19 mouse cellular contexts compared by ENCODE assay signal in genomic region chr1:167249881-167250280, GRCm38 (mm10). TPM values are rescaled to one million over a fixed set of nuclear protein-coding genes. Genes with fewer than 3 reads are reported as not detected.
A peak's percentile ranks its signal among the peaks of the same experiment; 100 is the strongest.
DNase-seq lines count a peak whose midpoint lies in the region; ATAC-seq and TF ChIP-seq lines count a peak whose summit lies in the region.
"Had no signal": no experiment of that assay in that cellular context is flagged by ENCODE, and none has a peak within 500 bp of the region (broad histone marks: within the 10 kb centered on the region; RNA-seq: fewer than 3 reads in every experiment).

No protein-coding gene starts in this region.

- peaks cover 32% of the 10 kb centered on the region for H3K4me1 ChIP-seq in hindbrain, embryonic 12.5 days
- H3K4me1 ChIP-seq in hindbrain, embryonic 13.5 days (replicated peaks): peaks cover 47% of the 10 kb centered on the region
- H3K4me1 ChIP-seq in lung, postnatal 0 days (ENCODE audit: insufficient read depth, low read depth, low read length): peaks cover 19% of the 10 kb centered on the region; the same call in 1 of the 2 replicates

- H3K27me3 ChIP-seq in hindbrain, embryonic 12.5 days: no peaks in the 10 kb centered on the region
- no peaks in the 10 kb centered on the region for H3K27me3 ChIP-seq in hindbrain, embryonic 13.5 days
- H3K27me3 ChIP-seq in lung, postnatal 0 days (replicated peaks; ENCODE audit: insufficient read depth, low read length): no peaks in the 10 kb centered on the region
- H3K27me3 ChIP-seq: embryonic facial prominence, embryonic 15.5 days; forebrain, embryonic 15.5 days; heart, embryonic 15.5 days; Patski had no signal

- no peaks in the 10 kb centered on the region for H3K36me3 ChIP-seq in hindbrain, embryonic 12.5 days
- no peaks in the 10 kb centered on the region for H3K36me3 ChIP-seq in hindbrain, embryonic 13.5 days
- H3K36me3 ChIP-seq in lung, postnatal 0 days (ENCODE audit: insufficient read depth, low read length): no peaks in the 10 kb centered on the region
- H3K36me3 ChIP-seq: embryonic facial prominence, embryonic 15.5 days; forebrain, embryonic 15.5 days; heart, embryonic 15.5 days had no signal

- no peak overlapping the region for H3K4me3 ChIP-seq in hindbrain, embryonic 12.5 days
- no peak overlapping the region for H3K4me3 ChIP-seq in hindbrain, embryonic 13.5 days
- no peak overlapping the region for H3K4me3 ChIP-seq in lung, postnatal 0 days (ENCODE audit: low read depth, low read length)
- H3K4me3 ChIP-seq: embryonic facial prominence, embryonic 15.5 days; erythroblast, embryonic 14.5 days; forebrain, embryonic 15.5 days; heart, adult 2 months; heart, embryonic 15.5 days had no signal

- no peak overlapping the region for H3K4me2 ChIP-seq in hindbrain, embryonic 12.5 days (replicated peaks)
- no peak overlapping the region for H3K4me2 ChIP-seq in hindbrain, embryonic 13.5 days
- no peak overlapping the region for H3K4me2 ChIP-seq in lung, postnatal 0 days (replicated peaks; ENCODE audit: low read depth, low read length)
- H3K4me2 ChIP-seq: embryonic facial prominence, embryonic 15.5 days; forebrain, embryonic 15.5 days; heart, embryonic 11.5 days had no signal

- 92% methylated on average over 8 of the region's 8 CpGs for WGBS in hindbrain, embryonic 12.5 days
- 95% methylated on average over 8 of the region's 8 CpGs for WGBS in hindbrain, embryonic 13.5 days
- 66% methylated on average over 8 of the region's 8 CpGs for WGBS in lung, postnatal 0 days

- no peak for TF ChIP-seq CTCF in lung, postnatal 0 days (IDR thresholded peaks at IDR 0.05)

- peak overlapping the region; percentile 12; the same call in 1 of the 2 replicates for H3K27ac ChIP-seq in hindbrain, embryonic 12.5 days
- H3K27ac ChIP-seq in hindbrain, embryonic 13.5 days: no peak overlapping the region
- H3K27ac ChIP-seq in lung, postnatal 0 days (ENCODE audit: low read length): no peak overlapping the region
- H3K27ac ChIP-seq: embryonic facial prominence, embryonic 15.5 days; forebrain, embryonic 15.5 days; heart, adult 2 months; heart, embryonic 15.5 days; hindbrain, postnatal 0 days had no signal

- DNase-seq in lung, postnatal 0 days (ENCODE audit: low spot score): no peak
- no peak for DNase-seq in lung, adult 18-20 months
- DNase-seq in R1 (ENCODE audit: low read depth, low spot score): peak; percentile 49
- DNase-seq in spleen, postnatal 10 days (ENCODE audit: low spot score in 2 of 2): no peak
- DNase-seq: adrenal gland, adult 8-10 months; adrenal gland, postnatal 36 days; embryo, embryonic 11 days; gastrocnemius, postnatal 10 days; heart, adult 2 months; heart, postnatal 36 days had no signal

- H3K9me3 ChIP-seq in hindbrain, embryonic 12.5 days (replicated peaks): no peaks in the 10 kb centered on the region
- no peaks in the 10 kb centered on the region for H3K9me3 ChIP-seq in hindbrain, embryonic 13.5 days
- H3K9me3 ChIP-seq in lung, postnatal 0 days (ENCODE audit: low read length): no peaks in the 10 kb centered on the region
- H3K9me3 ChIP-seq: embryonic facial prominence, embryonic 15.5 days; forebrain, embryonic 15.5 days; heart, embryonic 15.5 days had no signal

- no peak for ATAC-seq in hindbrain, embryonic 12.5 days (ENCODE audit: low FRiP score)
- ATAC-seq in hindbrain, embryonic 13.5 days (ENCODE audit: low FRiP score): no peak
- ATAC-seq in lung, postnatal 0 days: peak; percentile 31; the same call in 1 of the 2 replicates
- ATAC-seq: forebrain, embryonic 15.5 days; hindbrain, postnatal 0 days; Patski had no signal

- H3K9ac ChIP-seq in hindbrain, embryonic 12.5 days: no peak overlapping the region
- no peak overlapping the region for H3K9ac ChIP-seq in hindbrain, embryonic 13.5 days
- no peak overlapping the region for H3K9ac ChIP-seq in lung, postnatal 0 days (replicated peaks; ENCODE audit: low read depth)
- H3K9ac ChIP-seq: embryonic facial prominence, embryonic 15.5 days; forebrain, embryonic 15.5 days; heart, embryonic 15.5 days had no signal

- no peak for TF ChIP-seq EP300 in lung, postnatal 0 days (IDR thresholded peaks at IDR 0.05)

RNA-seq across cellular contexts. Expression of gene Uck2, which starts 35.2 kb away (rescaled TPM):
- polyA plus RNA-seq in hindbrain, embryonic 12.5 days (2016; fragmentation: Nextera tagmentation; extraction: Ambion mirVana): 98.6 and 112 TPM in 2 replicates
- polyA plus RNA-seq in hindbrain, embryonic 13.5 days (2015; fragmentation: Nextera tagmentation; extraction: Ambion mirVana): 58.4 and 63.4 TPM in 2 replicates
- polyA plus RNA-seq in lung, postnatal 0 days (2015; fragmentation: Nextera tagmentation; extraction: Ambion mirVana): 21.6 and 22.9 TPM in 2 replicates

RNA-seq across cellular contexts. Expression of gene Tmco1, which starts 58.3 kb away (rescaled TPM):
- polyA plus RNA-seq in hindbrain, embryonic 12.5 days (2016; fragmentation: Nextera tagmentation; extraction: Ambion mirVana): 75.1 and 76.4 TPM in 2 replicates
- polyA plus RNA-seq in hindbrain, embryonic 13.5 days (2015; fragmentation: Nextera tagmentation; extraction: Ambion mirVana): 72.5 and 73.5 TPM in 2 replicates
- polyA plus RNA-seq in lung, postnatal 0 days (2015; fragmentation: Nextera tagmentation; extraction: Ambion mirVana): 94.7 and 99.7 TPM in 2 replicates
